Mouse (Mus musculus) skeletal muscle tissue, adult 2 months (tissue): ENCODE data around the gene P2ry6.

Experiments
- DNase-seq: peaks from one replicate; pipeline ENCODE4 v3.0.0-alpha.2; 2012; ENCODE audit warnings: low read depth, low spot score

P2ry6 gene

GRCm38 (mm10) chr7:100974135-100974903 lies at the start of gene P2ry6:
Gene P2ry6 (minus strand): TSS chr7:100974649.
- DNase-seq = no peak

- DNase-seq = no peak
These were observed 43.0 kb upstream of the P2ry6 start for GRCm38 (mm10) chr7:101017492-101017891.

- DNase-seq = peak; percentile 83
These were observed 42.6 kb upstream of the P2ry6 start for GRCm38 (mm10) chr7:101017021-101017461.

- no peak for DNase-seq
These were observed 40.5 kb upstream of the P2ry6 start for GRCm38 (mm10) chr7:101014985-101015384.

- DNase-seq = no peak
These were observed 39.6 kb upstream of the P2ry6 start for GRCm38 (mm10) chr7:101014041-101014440.

- no peak for DNase-seq
These were observed 38.1 kb upstream of the P2ry6 start, which contains the start of gene P2ry2 for GRCm38 (mm10) chr7:101012541-101012940. Gene P2ry2 (minus strand): TSS chr7:101012866.

GRCm38 (mm10) chr7:101011681-101012367 lies 37.4 kb upstream of the P2ry6 start:
- peak; percentile 88 for DNase-seq

- DNase-seq = no peak
These were observed 36.3 kb upstream of the P2ry6 start for GRCm38 (mm10) chr7:101010741-101011140.

- no peak for DNase-seq
These were observed 31.8 kb upstream of the P2ry6 start for GRCm38 (mm10) chr7:101006201-101006600.

- DNase-seq = no peak
These were observed 30.7 kb upstream of the P2ry6 start for GRCm38 (mm10) chr7:101005119-101005518.

- DNase-seq = no peak
These were observed 29.2 kb upstream of the P2ry6 start for GRCm38 (mm10) chr7:101003442-101004326.

GRCm38 (mm10) chr7:101002274-101002673 lies 27.8 kb upstream of the P2ry6 start:
- peak; percentile 78 for DNase-seq

- DNase-seq = no peak
These were observed 25.2 kb upstream of the P2ry6 start for GRCm38 (mm10) chr7:100999623-101000022.

GRCm38 (mm10) chr7:100998578-100998960 lies 24.1 kb upstream of the P2ry6 start:
- no peak for DNase-seq

GRCm38 (mm10) chr7:100997951-100998577 lies 23.6 kb upstream of the P2ry6 start:
- DNase-seq = no peak

- no peak for DNase-seq
These were observed 22.8 kb upstream of the P2ry6 start for GRCm38 (mm10) chr7:100997215-100997614.

GRCm38 (mm10) chr7:100995951-100996350 lies 21.5 kb upstream of the P2ry6 start:
- no peak for DNase-seq

- peak; percentile 75 for DNase-seq
These were observed 20.9 kb upstream of the P2ry6 start for GRCm38 (mm10) chr7:100995260-100995864.

GRCm38 (mm10) chr7:100993166-100993565 lies 18.7 kb upstream of the P2ry6 start:
- DNase-seq = peak; percentile 78

- no peak for DNase-seq
These were observed 17.5 kb upstream of the P2ry6 start for GRCm38 (mm10) chr7:100991972-100992371.
